Mouse (Mus musculus) kidney, embryonic 14.5 days (tissue): ENCODE measurements around the gene Zfp618. TPM values are rescaled to one million over a fixed set of nuclear protein-coding genes. Genes with fewer than 3 reads are reported as not detected.

Experiments
- ATAC-seq: fragments of 200-750 bp; cut with Nextera tagmentation; 2 replicates; pipeline ENCODE4 v1.8.0; 2017; ENCODE audit warnings: moderate number of reproducible peaks, mild to moderate bottlenecking, moderate TSS enrichment, moderate library complexity; ENCODE audit not compliant: low FRiP score, low TSS enrichment
- H3K27ac ChIP-seq: fragments of 300-500 bp; sonication (generic); 2 replicates; pipeline ENCODE4 v1.5.1; 2014; ENCODE audit warnings: low read depth, mild to moderate bottlenecking, low read length, moderate library complexity, mixed read lengths
- H3K27me3 ChIP-seq: fragments of 300-500 bp; sonication (generic); 2 replicates; pipeline ENCODE4 v1.6.1; 2014; ENCODE audit warnings: mild to moderate bottlenecking, low read length; ENCODE audit not compliant: control insufficient read depth, insufficient read depth
- H3K36me3 ChIP-seq: fragments of 300-500 bp; sonication (generic); 2 replicates; pipeline ENCODE4 v1.6.1; 2014; ENCODE audit warnings: low read length, mixed read lengths; ENCODE audit not compliant: control insufficient read depth, insufficient read depth
- H3K4me1 ChIP-seq: fragments of 300-500 bp; sonication (generic); 2 replicates; pipeline ENCODE4 v1.6.1; 2014; ENCODE audit warnings: low read length, mixed read lengths; ENCODE audit not compliant: control insufficient read depth, insufficient read depth
- H3K4me2 ChIP-seq: fragments of 300-500 bp; sonication (generic); replicated peaks from 2 replicates; pipeline ENCODE4 v1.6.1; 2014; ENCODE audit warnings: low read depth, mild to moderate bottlenecking, low read length
- H3K4me3 ChIP-seq: fragments of 300-500 bp; sonication (generic); 2 replicates; pipeline ENCODE4 v1.5.1; 2014; ENCODE audit warnings: mild to moderate bottlenecking, low read length
- H3K9ac ChIP-seq: fragments of 300-500 bp; sonication (generic); 2 replicates; pipeline ENCODE4 v1.6.1; 2014; ENCODE audit warnings: low read depth, mild to moderate bottlenecking, low read length, moderate library complexity
- H3K9me3 ChIP-seq: fragments of 300-500 bp; sonication (generic); 2 replicates; pipeline ENCODE4 v1.6.1; 2016; ENCODE audit warnings: low read length; ENCODE audit not compliant: control insufficient read depth
- WGBS: fragments of 180-500 bp; shearing (Covaris S2); extraction: QIAGEN DNeasy Blood & Tissue Kit; methylation state at CpG from one replicate; pipeline ENCODE4 v1.1.7; 2014; 5-methylcytosine and 5-hydroxymethylcytosine counted together
- polyA plus RNA-seq: library from polyadenylated mRNA; unstranded; fragments of >200 nt; fragmentation: Nextera tagmentation; extraction: Ambion mirVana; gene quantifications from 2 replicates; pipeline ENCODE4 v1.2.1, GENCODE M21; 2014

Zfp618 gene
- polyA plus RNA-seq, 1 experiment from 2014 or later: 41.1 TPM

DNA sequence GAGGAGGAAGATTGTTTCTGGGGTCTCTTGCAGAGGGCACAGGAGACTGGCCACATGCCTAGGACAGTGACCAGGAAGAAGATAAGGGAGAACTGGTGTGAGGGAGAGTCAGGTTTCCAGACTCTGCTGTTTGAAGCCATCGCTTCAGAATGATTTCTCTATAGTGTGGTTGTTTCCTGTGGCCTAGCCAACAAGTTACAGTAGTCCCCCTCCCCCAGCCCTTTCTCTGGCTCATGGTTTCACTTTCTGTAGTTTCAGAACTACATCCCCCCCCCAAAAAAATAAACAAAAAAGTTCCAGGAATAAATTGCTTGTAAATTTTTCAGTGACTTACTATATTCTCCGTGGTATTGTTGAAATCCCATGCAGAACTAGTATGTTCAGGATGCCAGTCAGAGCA, 107.8 kb downstream of the Zfp618 start:
- no peak overlapping the region for H3K27ac ChIP-seq
- peaks cover 27% of the 10 kb centered on the region for H3K4me1 ChIP-seq
- 56% methylated on average over 2 of the region's 2 CpGs for WGBS

DNA sequence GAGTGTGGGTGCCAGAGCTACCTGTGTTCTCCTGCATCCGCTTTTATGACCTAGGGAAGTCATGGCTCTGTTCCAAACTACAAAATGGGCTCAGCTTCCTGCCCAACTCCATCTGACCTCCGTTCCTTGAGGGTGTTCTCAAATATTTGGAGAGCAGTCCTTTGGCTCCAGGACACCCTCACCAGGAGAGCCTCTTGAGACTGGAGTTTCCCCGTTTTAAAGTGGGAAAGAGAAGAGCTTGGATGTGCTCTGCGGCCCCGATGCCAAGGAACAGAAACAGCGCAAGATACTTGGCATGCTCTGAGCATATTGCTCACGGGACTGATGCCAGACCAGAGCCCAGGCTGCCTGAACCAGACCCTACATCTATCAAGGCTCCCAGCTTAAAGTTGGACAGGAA, 113.8 kb downstream of the Zfp618 start:
- Histone ChIP-seq H3K4me1 (no peaks in the 10 kb centered on the region), H3K9ac (no peak overlapping the region), H3K4me3 (no peak overlapping the region), H3K36me3 (peaks cover 44% of the 10 kb centered on the region), H3K9me3 (peaks cover 10% of the 10 kb centered on the region), H3K4me2 (no peak overlapping the region), H3K27ac (no peak overlapping the region), H3K27me3 (no peaks in the 10 kb centered on the region)
- 89% methylated on average over 7 of the region's 7 CpGs for WGBS
- ATAC-seq: no peak

More for the DNA sequence above, 107.8 kb downstream of the Zfp618 start:
- ATAC-seq: no peak
- H3K36me3 ChIP-seq: no peaks in the 10 kb centered on the region
- no peaks in the 10 kb centered on the region for H3K27me3 ChIP-seq
- no peak overlapping the region for H3K4me3 ChIP-seq
- no peak overlapping the region for H3K9ac ChIP-seq
- H3K4me2 ChIP-seq: no peak overlapping the region
- peaks cover 5% of the 10 kb centered on the region; the same call in 1 of the 2 replicates for H3K9me3 ChIP-seq

- H3K36me3 ChIP-seq: peaks cover 67% of the 10 kb centered on the region
- H3K4me1 ChIP-seq: no peaks in the 10 kb centered on the region
- no peak overlapping the region for H3K4me2 ChIP-seq
- no peak overlapping the region for H3K4me3 ChIP-seq
- no peak for ATAC-seq
- H3K27ac ChIP-seq: no peak overlapping the region
- H3K9me3 ChIP-seq: peaks cover 6% of the 10 kb centered on the region; the same call in 1 of the 2 replicates
- H3K27me3 ChIP-seq: no peaks in the 10 kb centered on the region
- H3K9ac ChIP-seq: no peak overlapping the region
- 85% methylated on average over 8 of the region's 8 CpGs for WGBS
These were observed 119.1 kb downstream of the Zfp618 start for GRCm38 (mm10) chr4:63084473-63084889.

DNA sequence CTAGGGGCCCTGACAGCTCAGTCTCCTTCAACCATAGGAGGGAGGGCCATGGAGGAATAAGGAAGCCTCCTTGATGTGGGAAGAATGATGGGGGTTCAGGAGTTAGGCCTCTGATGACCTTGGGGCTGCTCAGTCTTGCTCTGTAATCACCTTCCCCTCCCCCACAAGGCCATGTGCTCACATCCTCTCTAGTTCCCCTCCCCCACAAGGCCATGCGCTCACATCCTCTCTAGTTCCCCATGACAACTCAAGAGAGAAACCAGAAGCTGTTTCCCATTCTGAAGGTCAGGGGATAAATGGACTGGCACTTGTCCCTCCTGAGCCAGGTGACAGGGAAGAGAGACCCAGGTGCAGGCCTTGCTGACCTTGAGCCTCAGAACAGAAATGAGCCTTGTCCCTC, 124.1 kb downstream of the Zfp618 start:
- H3K27me3 ChIP-seq: no peaks in the 10 kb centered on the region
- H3K27ac ChIP-seq: no peak overlapping the region
- H3K4me2 ChIP-seq: no peak overlapping the region
- no peaks in the 10 kb centered on the region for H3K9me3 ChIP-seq
- H3K4me3 ChIP-seq: no peak overlapping the region
- no peak overlapping the region for H3K9ac ChIP-seq
- peaks cover 45% of the 10 kb centered on the region for H3K36me3 ChIP-seq
- WGBS: 78% methylated on average over 1 of the region's 1 CpGs
- 0 out of 2 replicates have a peak, but pooled peaks cover 3% of the 10 kb centered on the region for H3K4me1 ChIP-seq
- no peak for ATAC-seq

DNA sequence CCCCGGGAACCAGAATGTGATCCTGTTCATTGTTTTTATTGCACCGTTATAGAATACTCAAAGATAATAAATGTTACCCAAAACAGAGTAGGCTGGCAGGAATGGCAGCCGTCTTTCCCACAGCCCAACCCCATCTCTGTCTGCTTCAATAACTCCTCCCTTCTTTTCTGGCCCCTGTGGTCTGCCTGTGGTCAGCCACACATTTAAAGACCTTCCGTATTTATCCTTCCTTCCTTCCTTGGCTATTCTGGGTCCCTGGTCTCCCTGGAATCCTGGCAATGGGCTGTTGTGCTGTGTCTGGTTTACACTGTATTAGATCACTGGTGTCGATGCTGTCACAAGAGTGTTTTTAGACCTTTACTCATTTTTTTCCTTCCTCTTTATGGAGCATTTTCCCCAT, 125.8 kb downstream of the Zfp618 start:
- 59% methylated on average over 5 of the region's 5 CpGs for WGBS

DNA sequence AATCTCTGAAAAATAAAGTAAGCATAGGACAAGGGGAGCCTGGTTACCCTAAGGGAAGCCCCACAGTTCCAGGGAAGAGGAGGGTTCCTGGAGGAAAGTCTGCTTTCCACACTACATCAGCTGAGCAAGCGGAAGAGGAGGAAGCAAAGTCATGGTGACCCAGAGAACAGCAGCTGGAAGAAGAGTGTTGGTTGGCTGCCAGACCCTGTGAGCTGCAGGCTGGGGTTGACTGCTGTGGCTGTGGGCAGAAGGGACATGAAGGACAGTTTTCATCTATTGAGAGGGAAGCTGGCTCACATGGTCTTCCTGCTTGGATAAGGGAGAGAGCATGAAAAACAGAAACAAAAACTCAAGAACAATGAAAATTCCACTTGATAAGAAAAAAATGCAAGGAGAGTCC, 132.2 kb downstream of the Zfp618 start:
- H3K4me2 ChIP-seq: no peak overlapping the region
- no peak for ATAC-seq
- no peaks in the 10 kb centered on the region for H3K27me3 ChIP-seq
- peaks cover 51% of the 10 kb centered on the region for H3K36me3 ChIP-seq
- no peak overlapping the region for H3K9ac ChIP-seq
- H3K4me1 ChIP-seq: 0 out of 2 replicates have a peak, but pooled peaks cover under 1% of the 10 kb centered on the region
- no peak overlapping the region for H3K27ac ChIP-seq
- H3K9me3 ChIP-seq: peaks cover 3% of the 10 kb centered on the region; the same call in 1 of the 2 replicates
- H3K4me3 ChIP-seq: no peak overlapping the region
- WGBS: 88% methylated on average over 1 of the region's 1 CpGs

More for the DNA sequence above, 125.8 kb downstream of the Zfp618 start:
- no peak overlapping the region for H3K9ac ChIP-seq
- no peak overlapping the region for H3K27ac ChIP-seq
- ATAC-seq: no peak
- 0 out of 2 replicates have a peak, but pooled peaks cover 3% of the 10 kb centered on the region for H3K4me1 ChIP-seq
- H3K27me3 ChIP-seq: no peaks in the 10 kb centered on the region
- H3K9me3 ChIP-seq: no peaks in the 10 kb centered on the region
- no peak overlapping the region for H3K4me3 ChIP-seq
- H3K4me2 ChIP-seq: no peak overlapping the region
- peaks cover 61% of the 10 kb centered on the region for H3K36me3 ChIP-seq

DNA sequence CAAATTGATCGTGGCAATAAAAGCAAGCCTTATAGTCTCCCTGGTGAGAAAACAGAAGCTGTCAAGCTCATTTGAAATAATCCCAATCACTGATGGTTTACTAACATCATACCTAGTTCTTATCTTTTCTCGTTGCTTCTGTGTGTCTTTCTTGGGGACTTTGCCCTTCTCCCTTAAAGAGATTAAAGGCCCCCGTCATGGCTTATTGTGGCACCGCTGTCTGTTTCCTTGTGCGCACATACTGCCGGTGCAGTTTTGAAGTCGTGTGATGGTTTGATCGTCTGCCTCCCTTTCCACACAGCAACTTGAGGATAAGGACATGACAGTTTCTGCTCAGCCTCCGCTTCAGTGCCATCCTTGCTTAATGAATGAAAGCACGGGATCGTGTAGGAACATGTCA, 135.1 kb downstream of the Zfp618 start:
- H3K27me3 ChIP-seq: no peaks in the 10 kb centered on the region
- no peak overlapping the region for H3K27ac ChIP-seq
- no peak overlapping the region for H3K4me2 ChIP-seq
- peaks cover 55% of the 10 kb centered on the region for H3K36me3 ChIP-seq
- no peak overlapping the region for H3K4me3 ChIP-seq
- H3K4me1 ChIP-seq: no peaks in the 10 kb centered on the region
- H3K9ac ChIP-seq: no peak overlapping the region
- 97% methylated on average over 11 of the region's 11 CpGs for WGBS
- ATAC-seq: no peak
- peaks cover 3% of the 10 kb centered on the region; the same call in 1 of the 2 replicates for H3K9me3 ChIP-seq

- H3K36me3 ChIP-seq: peaks cover 44% of the 10 kb centered on the region
- no peak for ATAC-seq
- WGBS: 90% methylated on average over 4 of the region's 4 CpGs
- H3K9me3 ChIP-seq: peaks cover 3% of the 10 kb centered on the region; the same call in 1 of the 2 replicates
- no peaks in the 10 kb centered on the region for H3K27me3 ChIP-seq
- no peaks in the 10 kb centered on the region for H3K4me1 ChIP-seq
- no peak overlapping the region for H3K4me2 ChIP-seq
- H3K9ac ChIP-seq: no peak overlapping the region
- no peak overlapping the region for H3K27ac ChIP-seq
- H3K4me3 ChIP-seq: no peak overlapping the region
These were observed 136.7 kb downstream of the Zfp618 start for GRCm38 (mm10) chr4:63102025-63102424.

DNA sequence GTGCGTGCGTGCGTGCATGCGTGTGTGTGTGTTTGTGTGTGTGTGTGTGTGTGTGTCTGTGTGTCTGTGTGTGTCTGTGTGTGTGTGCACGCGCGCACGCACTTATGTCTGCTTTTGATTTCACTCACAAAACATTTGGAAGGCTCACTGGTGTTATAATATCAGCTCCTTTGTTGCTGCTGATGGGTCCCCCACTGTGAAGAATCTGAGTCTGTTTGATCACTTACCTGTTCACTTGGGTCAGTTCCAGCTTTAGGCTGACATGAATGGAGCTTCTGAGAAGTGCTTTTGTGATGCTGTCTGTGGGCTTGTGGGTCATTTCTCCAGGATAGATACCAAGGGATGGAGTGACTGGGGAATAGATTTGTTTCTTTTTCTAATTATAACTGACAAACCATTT, 140.3 kb downstream of the Zfp618 start:
- Histone ChIP-seq H3K9me3 (no peaks in the 10 kb centered on the region), H3K4me1 (no peaks in the 10 kb centered on the region), H3K27ac (no peak overlapping the region), H3K4me2 (no peak overlapping the region), H3K27me3 (no peaks in the 10 kb centered on the region), H3K9ac (no peak overlapping the region), H3K36me3 (peaks cover 21% of the 10 kb centered on the region), H3K4me3 (no peak overlapping the region)
- ATAC-seq: no peak
- 98% methylated on average over 8 of the region's 8 CpGs for whole genome bisulfite sequencing
